Mouse (Mus musculus): ENCODE measurements around the gene Lrrc3. TPM values are rescaled to one million over a fixed set of nuclear protein-coding genes. Genes with fewer than 3 reads are reported as not detected.

The Lrrc3 gene
- 2.7 and 2.9 TPM in 2 replicates for polyA plus RNA-seq (2021; fragmentation: Nextera tagmentation)
- long read RNA-seq, experiment 1, full-length matches to known transcripts, result 7 of 8 reads
- long read RNA-seq, experiment 1, partial matches to known transcripts, result 0 of 8 reads
- long read RNA-seq, experiment 1, other reads (novel, unspliced or antisense), result 1 of 8 reads
- long read RNA-seq, experiment 2, full-length matches to known transcripts, result 3 of 5 reads
- long read RNA-seq, experiment 2, partial matches to known transcripts, result 0 of 5 reads
- long read RNA-seq, experiment 2, other reads (novel, unspliced or antisense), result 2 of 5 reads

GRCm38 (mm10) chr10:77902211-77902893 is at the start of gene Lrrc3:
Gene Lrrc3 (minus strand): TSS chr10:77902536.

GRCm38 (mm10) chr10:77861675-77862074 is 40.7 kb downstream of the Lrrc3 start, which contains the start of gene Gm3285:
Gene Gm3285 (plus strand): TSS chr10:77861975.

GRCm38 (mm10) chr10:77852559-77852958 is 49.8 kb downstream of the Lrrc3 start, which contains the start of gene Gm10318:
Gene Gm10318 (plus strand): TSS chr10:77852859.

Other genes with a start within 250 kb of the Lrrc3 start
- gene Tspear, start 216.0 kb downstream of the Lrrc3 start, polyA plus RNA-seq (2021; fragmentation: Nextera tagmentation), result 0.09 and 0.26 TPM in 2 replicates
- not detected in 2 replicates for gene Gm19402, start 211.8 kb downstream of the Lrrc3 start, polyA plus RNA-seq (2021; fragmentation: Nextera tagmentation)
- not detected in 2 replicates for gene Gm9508, start 205.3 kb downstream of the Lrrc3 start, polyA plus RNA-seq (2021; fragmentation: Nextera tagmentation)
- gene Gm10272, start 195.9 kb downstream of the Lrrc3 start, polyA plus RNA-seq (2021; fragmentation: Nextera tagmentation), result not detected in 2 replicates
- not detected in 2 replicates for gene Gm10024, start 191.1 kb downstream of the Lrrc3 start, polyA plus RNA-seq (2021; fragmentation: Nextera tagmentation)
- not detected in 2 replicates for gene Gm10142, start 186.7 kb downstream of the Lrrc3 start, polyA plus RNA-seq (2021; fragmentation: Nextera tagmentation)
- gene Krtap12-1, start 181.9 kb downstream of the Lrrc3 start, polyA plus RNA-seq (2021; fragmentation: Nextera tagmentation), result not detected in 2 replicates
- gene Gm10100, start 176.1 kb downstream of the Lrrc3 start, polyA plus RNA-seq (2021; fragmentation: Nextera tagmentation), result not detected in 2 replicates
- gene Gm18596, start 159.9 kb downstream of the Lrrc3 start, polyA plus RNA-seq (2021; fragmentation: Nextera tagmentation), result not detected in 2 replicates
- gene Gm9736, start 151.2 kb downstream of the Lrrc3 start, polyA plus RNA-seq (2021; fragmentation: Nextera tagmentation), result not detected in 2 replicates
- not detected in 2 replicates for gene Gm3233, start 142.9 kb downstream of the Lrrc3 start, polyA plus RNA-seq (2021; fragmentation: Nextera tagmentation)
- gene Gm3238, start 131.2 kb downstream of the Lrrc3 start, polyA plus RNA-seq (2021; fragmentation: Nextera tagmentation), result not detected in 2 replicates
- gene Gm7138, start 125.6 kb downstream of the Lrrc3 start, polyA plus RNA-seq (2021; fragmentation: Nextera tagmentation), result not detected in 2 replicates
- gene Gm3250, start 120.0 kb downstream of the Lrrc3 start, polyA plus RNA-seq (2021; fragmentation: Nextera tagmentation), result not detected in 2 replicates
- gene Gm7137, start 114.3 kb downstream of the Lrrc3 start, polyA plus RNA-seq (2021; fragmentation: Nextera tagmentation), result not detected in 2 replicates
- gene Gm9639, start 107.5 kb downstream of the Lrrc3 start, polyA plus RNA-seq (2021; fragmentation: Nextera tagmentation), result not detected in 2 replicates
- not detected in 2 replicates for gene Gm19668, start 103.4 kb downstream of the Lrrc3 start, polyA plus RNA-seq (2021; fragmentation: Nextera tagmentation)
- gene Gm9507, start 90.7 kb downstream of the Lrrc3 start, polyA plus RNA-seq (2021; fragmentation: Nextera tagmentation), result not detected in 2 replicates
- gene Gm2696, start 87.9 kb downstream of the Lrrc3 start, polyA plus RNA-seq (2021; fragmentation: Nextera tagmentation), result not detected in 2 replicates
- not detected in 2 replicates for gene Krtap10-4, start 75.4 kb downstream of the Lrrc3 start, polyA plus RNA-seq (2021; fragmentation: Nextera tagmentation)
- not detected in 2 replicates for gene Krtap10-10, start 66.6 kb downstream of the Lrrc3 start, polyA plus RNA-seq (2021; fragmentation: Nextera tagmentation)
- not detected in 2 replicates for gene Gm36176, start 55.7 kb downstream of the Lrrc3 start, polyA plus RNA-seq (2021; fragmentation: Nextera tagmentation)
- gene Gm10318, start 49.7 kb downstream of the Lrrc3 start, polyA plus RNA-seq (2021; fragmentation: Nextera tagmentation), result not detected in 2 replicates
- not detected in 2 replicates for gene Gm3285, start 40.6 kb downstream of the Lrrc3 start, polyA plus RNA-seq (2021; fragmentation: Nextera tagmentation)
- gene Trpm2, start 68.0 kb upstream of the Lrrc3 start, polyA plus RNA-seq (2021; fragmentation: Nextera tagmentation), result 5.7 and 6.1 TPM in 2 replicates
- gene 1810043G02Rik, start 76.0 kb upstream of the Lrrc3 start, polyA plus RNA-seq (2021; fragmentation: Nextera tagmentation), result 52.6 and 57.3 TPM in 2 replicates
- gene Pfkl, start 107.5 kb upstream of the Lrrc3 start, polyA plus RNA-seq (2021; fragmentation: Nextera tagmentation), result 99.5 and 116 TPM in 2 replicates
- gene Dnmt3l, start 139.4 kb upstream of the Lrrc3 start, polyA plus RNA-seq (2021; fragmentation: Nextera tagmentation), result 0.82 and 1.2 TPM in 2 replicates
- gene Aire, start 141.1 kb upstream of the Lrrc3 start, polyA plus RNA-seq (2021; fragmentation: Nextera tagmentation), result not detected in 2 replicates
- 1.9 and 2.5 TPM in 2 replicates for gene Icosl, start 166.8 kb upstream of the Lrrc3 start, polyA plus RNA-seq (2021; fragmentation: Nextera tagmentation)